Mouse (Mus musculus) gastrocnemius, postnatal 10 days (tissue): ENCODE results near the gene Prkaca. TPM values are rescaled to one million over a fixed set of nuclear protein-coding genes. Genes with fewer than 3 reads are reported as not detected.

Experiments used
- DNase-seq: peaks from one replicate; pipeline ENCODE4 v3.0.0; 2021; ENCODE audit warnings: mixed read lengths
- microRNA-seq, 2 experiments: library from miRNA; unstranded; fragments of <30 nt; microRNA quantifications; one replicate each; pipeline ENCODE4 v1.2.0; 2021
- total RNA-seq, 2 experiments: library from RNA; stranded (reverse); gene quantifications; 2 replicates each; pipeline ENCODE4 v1.2.3; 2021

Gene Prkaca
- total RNA-seq, 2 experiments from 2014 or later, result 490 to 518 TPM

GRCm38 (mm10) chr8:84039050-84039449 is 66.3 kb downstream of the Prkaca start:
- DNase-seq, result peak; percentile 71

DNA sequence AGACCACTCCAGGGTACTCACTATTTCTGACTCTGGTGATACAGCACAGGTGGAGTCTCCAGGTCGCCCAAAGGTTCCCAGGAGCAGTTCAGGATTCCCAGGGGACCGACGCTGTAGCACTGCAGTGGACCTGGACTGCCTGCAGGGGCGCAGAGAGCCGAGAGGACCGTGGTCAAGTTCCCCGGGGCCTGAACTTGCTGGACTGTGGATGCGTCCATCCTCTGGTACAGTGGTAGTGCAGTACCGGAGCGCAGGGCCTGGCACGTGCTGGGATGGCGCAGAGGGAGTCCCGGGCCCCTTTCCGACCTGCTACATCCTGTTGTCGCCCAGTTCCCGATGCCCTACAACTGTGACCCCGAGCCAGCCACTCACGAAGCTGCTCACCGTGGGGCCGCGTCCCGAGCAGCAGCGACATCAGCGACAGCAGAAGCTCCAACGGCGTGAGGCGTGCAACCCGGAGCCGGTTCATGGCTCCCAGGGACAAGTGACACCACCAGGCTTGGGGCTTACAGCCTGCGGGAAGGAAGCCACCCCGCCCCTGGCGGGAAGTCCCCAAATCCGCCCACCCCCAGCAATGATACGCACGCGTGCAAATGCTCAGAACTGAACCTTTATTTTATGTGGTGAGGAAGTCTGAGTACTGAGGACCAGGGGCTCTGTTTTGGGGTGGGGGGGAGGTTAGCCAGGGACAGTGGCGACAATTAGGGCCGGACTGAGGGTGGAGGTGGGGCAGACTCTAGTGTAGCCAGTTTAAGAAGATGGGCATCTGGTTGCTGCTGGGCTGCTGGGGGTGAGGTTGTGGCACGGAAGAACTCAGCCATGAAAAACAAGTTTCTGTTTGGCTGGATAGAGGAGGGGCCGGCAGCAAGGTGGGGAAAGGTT is 69.5 kb downstream of the Prkaca start, which contains the start of gene Il27ra:
Il27ra (minus strand) TSS at position 524 of the 882 bp plus-strand sequence.
- peak; percentile 75 for DNase-seq

GRCm38 (mm10) chr8:84042948-84043342 is 70.2 kb downstream of the Prkaca start:
- DNase-seq, result no peak

DNA sequence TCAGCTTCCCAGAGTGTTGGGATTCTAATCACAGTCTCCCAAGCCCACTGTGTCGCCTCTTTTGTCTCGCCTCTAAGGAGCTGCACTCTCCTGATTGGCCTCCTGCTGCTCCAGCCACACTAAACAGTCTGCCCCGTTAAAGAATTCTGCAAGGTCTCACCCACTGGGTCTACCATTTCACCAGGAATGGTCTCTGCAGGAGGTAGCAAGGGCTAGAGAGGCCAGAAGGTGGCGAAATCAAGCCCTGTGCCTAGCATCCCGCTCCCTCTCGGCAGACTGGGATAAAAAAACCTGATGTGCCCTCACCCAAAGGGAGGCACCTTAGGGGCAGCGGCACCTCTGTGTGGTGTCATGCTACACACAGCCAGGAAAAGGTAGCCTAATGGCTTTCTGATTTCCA is 71.3 kb downstream of the Prkaca start:
- DNase-seq, result no peak

- no peak for DNase-seq
These were observed 72.1 kb downstream of the Prkaca start, which contains the start of gene Rln3 for GRCm38 (mm10) chr8:84044900-84045299. TSS of gene Rln3 (minus strand) at chr8:84045000.

Small RNA genes lying within 50 kb of the gene (microRNA-seq; reads per million reads assigned to microRNA genes)
- gene Gm44330 (0 reads per million in 2 experiments), gene Gm44450 (0 reads per million in 2 experiments), gene Mir1199 (0 to 0.50 reads per million in 2 experiments), gene Mir8111 (1.5 to 2.2 reads per million in 2 experiments)

Other genes with a start within 250 kb of the Prkaca start
- gene Adgre5, start 231.7 kb upstream of the Prkaca start, total RNA-seq, result 10 to 100 TPM; 40.6 to 59.8 TPM
- 10 to 100 TPM; 19.6 to 25.2 TPM for gene Adgrl1, start 72.9 kb upstream of the Prkaca start, total RNA-seq
- under 1 TPM in 1 of 2 experiments, not detected in 1; 0.32 TPM for gene Gm10644, start 17.8 kb upstream of the Prkaca start, total RNA-seq
- gene Asf1b, start 17.5 kb upstream of the Prkaca start, total RNA-seq, result 1 to 10 TPM; 6.5 to 7.3 TPM
- 10 to 100 TPM; 24.8 to 30.3 TPM for gene Samd1, start 24.7 kb downstream of the Prkaca start, total RNA-seq
- under 1 TPM in 1 of 2 experiments, not detected in 1; 0.47 TPM for gene 1700067K01Rik, start 28.5 kb downstream of the Prkaca start, total RNA-seq
- gene 2210011C24Rik, start 39.2 kb downstream of the Prkaca start, total RNA-seq, result 1 to 10 TPM; 1.7 to 2.0 TPM
- 1 to 10 TPM in 1 of 2 experiments, under 1 TPM in 1; 0.99 to 1.1 TPM for gene Palm3, start 48.5 kb downstream of the Prkaca start, total RNA-seq
- gene Il27ra, start 69.6 kb downstream of the Prkaca start, total RNA-seq, result under 1 TPM; 0.84 to 0.87 TPM
- gene Rln3, start 72.0 kb downstream of the Prkaca start, total RNA-seq, result not detected
- gene Gm10643, start 92.1 kb downstream of the Prkaca start, total RNA-seq, result 1 to 10 TPM; 1.6 to 1.9 TPM
- 1 to 10 TPM; 5.2 to 8.2 TPM for gene Rfx1, start 93.8 kb downstream of the Prkaca start, total RNA-seq
- 10 to 100 TPM in 1 of 2 experiments, 1 to 10 TPM in 1; 9.5 to 11.2 TPM for gene Dcaf15, start 131.8 kb downstream of the Prkaca start, total RNA-seq
- gene Podnl1, start 153.0 kb downstream of the Prkaca start, total RNA-seq, result 1 to 10 TPM in 1 of 2 experiments, under 1 TPM in 1; 0.14 to 2.4 TPM
- gene Cc2d1a, start 174.9 kb downstream of the Prkaca start, total RNA-seq, result 10 to 100 TPM; 12.5 to 13.9 TPM
- gene 4930432K21Rik, start 175.0 kb downstream of the Prkaca start, total RNA-seq, result under 1 TPM; 0.32 to 0.54 TPM
- 1 to 10 TPM; 1.4 to 2.4 TPM for gene Nanos3, start 212.2 kb downstream of the Prkaca start, total RNA-seq